Mouse (Mus musculus) forelimb bud, embryonic 11.5 days (tissue): ENCODE data around the gene Entpd7.
A peak's percentile ranks its signal among the peaks of the same experiment; 100 is the strongest.

Experiments used
- DNase-seq: peaks from one replicate; pipeline ENCODE4 v3.0.0-alpha.2; 2012; ENCODE audit warnings: low read depth, low spot score

The Entpd7 gene

DNA sequence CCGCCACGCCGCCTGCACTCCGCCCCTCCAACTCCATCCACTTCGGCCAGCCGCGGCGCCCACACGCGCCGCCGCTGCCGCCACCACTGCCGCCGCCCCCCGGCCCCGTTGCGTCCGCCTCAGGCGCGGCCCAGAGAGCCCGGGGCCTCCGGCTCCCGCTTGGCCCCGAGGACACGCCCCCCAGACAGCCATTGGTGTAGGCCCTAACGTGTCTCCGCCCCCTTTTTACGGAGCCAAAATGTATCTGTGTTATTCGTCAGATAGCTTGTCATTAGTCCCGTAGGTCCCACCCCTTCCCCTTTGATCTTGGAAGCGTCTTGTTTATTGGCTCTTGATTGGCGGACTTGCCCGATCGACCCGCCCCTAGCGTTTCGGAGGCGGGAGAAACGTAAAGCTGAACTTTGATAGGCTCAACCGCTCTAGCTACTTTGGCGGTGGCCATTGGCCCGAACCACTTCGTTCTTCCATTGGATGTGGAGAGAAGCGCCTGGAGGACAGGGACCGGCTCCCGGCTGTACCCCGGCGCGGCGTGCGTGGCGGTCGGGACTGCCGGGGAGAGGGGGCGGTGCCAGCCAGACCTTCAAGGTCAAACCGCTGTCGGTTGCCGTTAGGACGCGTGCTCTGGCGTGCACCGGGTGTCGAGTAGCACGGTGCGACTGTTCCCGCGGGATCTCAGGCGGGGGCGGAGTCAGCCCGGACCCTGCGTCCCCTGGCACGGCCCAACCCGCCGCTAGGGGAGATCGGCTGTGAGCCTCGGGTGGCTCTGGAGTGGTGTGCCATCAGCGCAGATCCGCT is 14.5 kb upstream of the Entpd7 start, which contains the start of gene Slc25a28:
Gene Slc25a28 (minus strand): TSS at position 152 of the 795 bp plus-strand sequence.
- peak; percentile 99 for DNase-seq

DNA sequence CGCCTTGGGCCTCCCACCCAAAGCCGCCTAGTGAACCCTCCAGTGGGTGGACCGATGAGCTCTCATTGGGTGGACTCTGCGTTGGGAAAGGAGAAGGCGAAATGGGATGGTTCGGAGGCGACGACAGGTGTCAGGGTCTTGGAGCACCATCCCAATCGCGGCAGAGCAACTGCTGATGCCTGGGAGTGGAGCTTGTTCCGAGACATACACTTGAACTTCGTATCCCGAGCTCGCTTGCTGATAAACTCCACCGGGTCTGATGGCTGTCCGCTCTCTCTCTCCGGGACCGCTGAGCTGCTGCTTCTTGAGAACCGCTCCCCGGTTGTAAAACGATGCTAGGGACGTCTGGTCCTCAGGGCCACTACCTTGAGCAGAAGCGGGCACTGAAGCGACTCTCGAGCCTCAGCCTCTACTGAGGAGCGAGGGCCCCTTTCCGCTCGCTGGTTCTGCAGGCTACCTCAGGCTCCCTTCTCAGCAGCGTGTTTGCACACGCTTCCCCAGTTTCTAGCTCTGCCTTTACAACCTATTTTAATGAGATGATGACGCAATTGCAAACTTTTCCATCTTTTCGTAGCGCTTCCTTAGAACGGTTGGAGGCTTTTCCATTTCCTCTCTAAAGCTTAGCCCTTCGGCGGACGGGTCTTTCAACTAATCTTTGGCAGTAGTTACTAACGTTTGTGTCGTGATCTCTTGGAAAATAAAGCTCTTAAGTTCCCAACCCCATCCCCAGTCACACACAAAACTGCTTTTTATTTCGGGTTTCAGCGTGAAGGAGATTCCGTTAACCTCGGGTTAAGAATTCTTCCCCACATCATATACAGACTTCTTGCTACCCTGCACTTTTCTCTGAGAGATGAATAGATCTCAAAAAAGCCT is 13.7 kb upstream of the Entpd7 start:
- DNase-seq = peak; percentile 49

DNA sequence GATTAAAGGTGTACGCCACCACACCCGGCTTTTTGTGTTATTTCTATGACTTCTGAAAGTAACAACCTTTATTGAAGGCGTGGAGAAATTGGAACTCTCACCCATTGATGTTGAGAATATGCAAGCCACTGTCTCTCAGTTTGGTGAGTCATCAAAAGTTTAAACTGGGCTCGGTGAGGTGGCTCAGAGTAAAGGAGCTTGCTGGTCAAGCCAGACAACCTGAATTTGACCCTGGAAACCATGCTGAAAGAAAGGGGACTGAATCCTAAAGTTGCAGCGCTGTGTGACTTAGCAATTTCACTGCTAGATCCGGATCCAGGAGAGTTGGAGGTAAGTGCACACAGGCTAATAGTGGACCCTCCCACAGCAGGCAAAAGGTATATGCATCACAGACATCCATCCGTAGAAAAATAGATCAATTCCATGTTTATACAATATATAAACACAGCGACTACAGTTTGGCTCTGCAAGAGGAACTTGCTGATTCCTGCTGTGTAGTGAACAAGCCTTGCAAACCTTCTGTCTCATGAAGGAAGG is 10.9 kb upstream of the Entpd7 start:
- no peak for DNase-seq

DNA sequence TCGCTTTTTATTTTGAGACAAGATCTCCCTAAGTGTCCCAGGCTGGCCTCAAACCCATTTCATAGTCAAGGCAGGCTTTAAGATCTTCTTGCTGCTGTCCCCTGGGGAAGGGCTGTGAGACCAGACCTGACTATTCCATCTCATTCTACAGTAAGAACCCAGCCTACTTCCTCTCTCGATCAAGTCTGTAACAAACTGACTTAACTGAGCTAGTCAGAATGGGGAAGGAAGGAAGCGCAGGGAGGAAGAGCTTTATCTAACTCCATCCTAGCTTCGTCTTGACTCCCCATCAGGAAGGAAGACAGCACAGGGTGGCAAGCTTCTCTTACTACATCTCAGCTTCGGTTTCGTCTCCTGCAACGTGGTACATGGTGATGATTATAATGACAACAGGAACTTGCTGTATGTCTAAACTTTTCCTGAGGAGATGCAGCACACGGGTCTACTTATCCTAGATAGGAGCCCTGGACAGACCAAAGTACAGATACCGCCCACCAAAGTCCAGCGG is 9.9 kb upstream of the Entpd7 start:
- no peak for DNase-seq

DNA sequence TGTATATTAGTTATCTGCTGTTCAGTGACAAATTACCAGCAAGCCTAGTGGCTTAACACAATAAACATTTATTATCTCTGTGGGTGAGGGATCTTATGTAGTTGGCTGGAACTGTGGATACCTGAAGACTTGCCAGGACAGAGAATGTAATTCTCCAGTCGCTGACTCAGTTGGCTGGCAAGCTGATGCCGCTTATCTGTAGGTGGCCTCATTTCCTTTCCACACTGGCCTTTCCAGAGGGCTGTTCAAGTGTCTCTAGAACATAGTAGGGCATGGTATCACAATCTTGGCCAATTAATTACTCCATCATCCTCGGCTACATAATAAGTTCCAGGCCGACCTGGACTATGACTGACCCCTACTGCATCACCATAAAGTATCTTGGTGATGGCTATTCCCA is 7.9 kb upstream of the Entpd7 start:
- DNase-seq = no peak

DNA sequence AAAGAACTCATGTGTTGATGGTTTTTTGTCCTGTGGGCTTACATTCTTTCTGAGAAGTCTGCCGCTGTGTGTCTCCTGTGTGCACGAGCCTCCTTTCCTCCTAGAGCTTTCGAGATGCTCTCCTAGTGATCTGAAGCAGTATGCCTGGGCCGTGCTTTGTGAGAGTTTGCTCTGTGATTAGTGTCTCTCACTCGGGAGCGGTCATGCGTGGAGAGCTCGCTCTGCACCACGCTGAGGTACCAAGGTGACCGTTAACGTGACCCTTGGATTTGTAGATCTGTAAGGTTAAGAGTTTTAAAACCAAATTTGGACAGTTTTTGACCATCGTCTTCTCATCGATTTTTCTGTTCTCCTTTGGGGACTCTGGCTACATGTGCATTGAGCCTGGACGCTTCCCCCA is 3.3 kb downstream of the Entpd7 start:
- DNase-seq = no peak

DNA sequence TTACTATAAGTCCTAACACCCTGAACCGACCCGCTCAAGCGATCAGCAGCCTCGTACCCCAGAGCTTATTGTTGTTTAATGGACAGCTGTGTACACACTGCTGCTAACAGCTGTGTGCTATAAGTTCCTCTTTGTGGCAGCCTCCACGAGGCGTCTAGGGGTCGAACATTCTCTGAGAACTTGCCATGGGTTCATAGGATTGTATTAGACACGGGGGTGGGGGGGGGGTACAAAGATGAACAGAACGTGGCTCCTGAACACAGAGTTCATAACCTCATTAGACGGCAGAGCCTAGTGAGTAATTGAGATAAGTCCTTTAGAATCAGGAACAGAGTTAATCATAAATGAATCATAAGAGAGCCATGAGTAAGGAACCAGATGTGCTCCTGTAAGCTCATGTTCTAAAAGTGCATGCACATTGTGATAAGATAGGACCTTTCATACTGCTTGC is 6.1 kb downstream of the Entpd7 start:
- DNase-seq = no peak

DNA sequence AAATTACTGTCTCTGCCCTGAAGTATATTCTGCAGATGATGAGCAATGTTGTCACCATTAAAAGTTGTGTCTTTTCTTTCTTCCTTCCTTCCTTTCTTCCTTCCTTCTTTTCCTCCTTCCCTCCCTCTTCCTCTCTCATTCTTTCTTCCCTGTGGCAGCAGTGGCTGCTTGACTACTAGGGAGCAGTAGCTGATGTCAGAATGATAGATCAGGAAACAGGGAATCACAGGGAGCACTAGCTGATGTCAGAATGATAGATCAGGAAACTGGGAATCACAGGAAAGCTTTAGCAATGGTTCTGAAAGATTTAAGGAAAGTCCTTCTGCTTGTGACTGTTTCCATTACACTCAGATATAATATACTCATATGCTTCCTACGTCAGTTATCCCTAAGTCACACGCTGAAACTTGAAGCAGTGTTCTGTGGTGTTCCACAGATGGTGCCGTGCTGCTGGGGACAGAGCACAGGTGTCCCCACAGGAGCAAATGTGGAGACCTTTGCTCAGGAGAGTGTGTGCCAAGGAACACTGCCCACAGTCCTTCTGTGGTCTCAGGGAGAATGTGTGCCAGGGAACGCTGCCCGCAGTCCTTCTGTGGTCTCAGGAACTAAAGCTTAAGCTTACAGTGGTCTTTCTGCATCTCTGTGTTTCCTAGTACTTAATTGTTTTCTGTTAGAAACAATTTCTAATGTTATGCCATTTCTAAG is 8.3 kb downstream of the Entpd7 start:
- no peak for DNase-seq

DNA sequence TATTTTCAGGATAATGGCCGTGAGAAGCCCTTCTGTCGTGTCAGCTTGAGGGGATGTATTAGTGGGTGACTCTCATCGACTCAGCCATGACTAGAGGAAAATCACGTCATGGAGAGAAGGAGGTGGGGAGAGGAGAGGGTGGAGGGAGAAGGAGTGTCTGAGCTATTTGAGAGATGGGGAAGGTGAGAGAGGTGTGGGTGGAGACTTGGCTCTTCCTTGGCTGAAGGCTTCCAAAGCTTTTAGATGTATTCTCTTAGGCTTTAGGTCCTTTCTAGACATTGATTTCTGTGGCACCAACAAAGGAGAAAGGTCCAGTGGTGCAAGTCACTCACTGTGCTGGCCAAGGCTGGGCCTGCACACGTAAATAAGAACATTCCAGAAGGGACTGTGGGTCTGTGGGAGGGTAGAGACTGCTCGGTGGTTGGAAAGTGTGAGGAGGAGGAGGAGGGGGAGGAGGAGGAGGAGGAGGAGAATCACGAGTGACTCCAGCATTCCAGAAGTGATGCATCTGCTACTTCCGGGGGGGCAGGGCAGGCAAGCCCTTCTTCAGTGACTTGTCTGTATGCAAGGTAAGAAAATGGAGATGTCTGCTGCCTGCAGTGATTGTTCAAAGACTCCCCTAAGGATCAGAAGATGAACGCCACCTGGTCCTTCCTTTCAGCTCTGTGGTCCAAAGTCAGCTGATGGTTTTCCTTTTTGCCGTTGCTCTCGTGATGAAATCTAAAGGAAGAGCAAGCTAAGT is 9.7 kb downstream of the Entpd7 start:
- DNase-seq = no peak

DNA sequence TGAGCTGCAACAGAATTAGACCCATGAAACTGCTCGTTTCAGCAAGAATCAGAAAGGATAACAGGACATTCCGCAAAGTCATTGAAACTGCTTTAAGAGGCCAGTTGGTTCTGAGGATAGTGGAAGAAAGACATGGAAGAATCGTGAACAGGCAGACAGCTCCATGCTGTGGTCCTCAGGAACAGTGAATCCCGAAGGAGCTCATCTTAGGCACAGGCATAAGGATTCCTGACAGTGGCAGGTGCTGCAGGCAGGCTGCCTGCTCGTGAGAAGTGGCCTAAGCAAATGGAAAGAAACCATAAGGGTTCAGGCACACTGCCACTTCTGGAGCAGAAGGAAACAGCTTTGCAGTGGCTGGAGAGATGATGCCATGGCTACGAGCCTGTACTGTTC is 10.3 kb downstream of the Entpd7 start:
- DNase-seq = no peak

DNA sequence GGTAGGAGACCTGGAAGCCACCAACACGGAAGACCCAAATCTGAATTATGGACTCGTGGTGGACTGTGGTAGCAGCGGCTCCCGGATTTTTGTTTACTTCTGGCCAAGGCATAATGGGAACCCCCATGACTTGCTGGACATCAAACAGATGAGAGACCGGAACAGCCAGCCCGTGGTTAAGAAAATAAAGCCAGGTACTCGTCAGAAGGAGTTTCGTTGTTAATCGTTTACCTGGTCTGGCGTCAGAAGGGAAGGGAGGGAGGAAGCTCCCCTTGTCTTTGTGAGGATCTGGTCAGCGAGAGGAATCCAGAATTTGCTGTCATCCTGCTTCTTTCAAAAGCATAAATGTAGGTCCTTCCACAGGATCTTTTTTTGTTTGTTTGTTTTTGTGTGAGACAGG is 14.7 kb downstream of the Entpd7 start:
- no peak for DNase-seq

DNA sequence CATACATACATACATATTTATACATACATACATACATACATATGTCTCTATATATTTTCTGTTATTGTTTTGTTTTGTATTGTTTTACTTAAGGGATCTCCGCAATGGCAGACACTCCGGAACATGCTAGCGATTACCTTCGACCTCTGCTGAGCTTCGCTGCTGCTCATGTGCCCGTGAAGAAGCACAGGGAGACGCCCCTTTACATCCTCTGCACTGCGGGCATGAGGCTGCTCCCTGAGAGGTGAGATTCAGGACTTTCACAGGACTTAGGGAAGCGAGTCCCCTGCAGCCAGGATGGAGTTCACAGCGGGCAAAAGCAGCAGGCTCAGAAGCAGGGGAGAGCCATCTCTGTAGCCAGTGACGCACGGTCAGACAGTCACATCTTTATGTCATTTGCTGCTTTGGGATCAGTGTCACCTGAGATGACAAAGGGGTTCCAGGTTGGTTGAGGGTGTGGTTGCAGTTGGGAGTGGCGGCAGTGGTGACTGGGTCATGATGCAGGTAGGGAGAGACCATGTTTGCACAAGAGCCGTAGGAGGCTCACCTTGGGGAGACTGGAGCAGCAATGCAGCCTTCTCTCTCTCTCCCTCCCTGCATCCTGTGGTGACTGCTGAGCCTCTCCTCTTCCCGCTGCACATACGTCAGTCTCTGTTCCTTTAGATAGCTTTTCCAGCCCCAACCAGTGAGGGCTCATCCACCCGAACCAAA is 15.5 kb downstream of the Entpd7 start:
- DNase-seq = no peak

DNA sequence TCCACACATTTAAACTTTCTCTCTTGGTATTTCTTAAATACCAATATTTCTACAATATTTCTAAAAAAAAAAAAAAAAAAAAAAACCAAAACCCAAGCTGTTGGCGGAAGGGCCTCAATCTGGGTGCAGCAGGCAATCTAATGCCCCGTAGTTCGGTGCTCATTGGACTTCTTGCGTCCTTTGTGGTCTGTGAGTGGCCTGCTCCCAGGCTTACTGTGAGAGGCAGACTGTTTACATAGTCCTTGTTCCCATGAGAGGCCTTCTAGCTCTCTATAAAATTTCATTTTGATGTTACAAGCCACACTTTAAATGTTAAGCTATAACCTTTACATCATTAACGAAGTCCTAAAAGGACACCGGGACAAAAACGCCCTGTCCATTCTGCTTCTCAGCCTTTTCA is 18.7 kb downstream of the Entpd7 start:
- no peak for DNase-seq

DNA sequence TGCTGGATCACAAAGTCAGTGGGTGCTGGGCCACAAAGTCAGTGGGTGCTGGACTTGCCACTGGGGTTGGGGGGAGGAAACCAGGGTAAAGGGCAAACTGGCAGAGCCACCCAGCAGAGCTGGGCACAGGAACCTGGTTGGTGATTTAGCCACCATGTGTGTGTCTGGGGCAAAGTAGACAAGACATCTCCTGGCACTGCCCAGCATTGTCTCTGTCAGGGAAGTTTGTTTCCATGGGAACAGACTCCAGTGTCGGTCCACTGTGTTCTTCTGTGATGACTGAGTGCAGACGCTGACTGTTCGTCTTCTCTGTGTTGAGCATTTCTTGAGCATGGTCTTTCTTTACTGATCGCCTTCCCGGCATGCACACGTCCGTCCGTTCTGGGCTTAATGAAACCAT is 19.8 kb downstream of the Entpd7 start:
- no peak for DNase-seq

DNA sequence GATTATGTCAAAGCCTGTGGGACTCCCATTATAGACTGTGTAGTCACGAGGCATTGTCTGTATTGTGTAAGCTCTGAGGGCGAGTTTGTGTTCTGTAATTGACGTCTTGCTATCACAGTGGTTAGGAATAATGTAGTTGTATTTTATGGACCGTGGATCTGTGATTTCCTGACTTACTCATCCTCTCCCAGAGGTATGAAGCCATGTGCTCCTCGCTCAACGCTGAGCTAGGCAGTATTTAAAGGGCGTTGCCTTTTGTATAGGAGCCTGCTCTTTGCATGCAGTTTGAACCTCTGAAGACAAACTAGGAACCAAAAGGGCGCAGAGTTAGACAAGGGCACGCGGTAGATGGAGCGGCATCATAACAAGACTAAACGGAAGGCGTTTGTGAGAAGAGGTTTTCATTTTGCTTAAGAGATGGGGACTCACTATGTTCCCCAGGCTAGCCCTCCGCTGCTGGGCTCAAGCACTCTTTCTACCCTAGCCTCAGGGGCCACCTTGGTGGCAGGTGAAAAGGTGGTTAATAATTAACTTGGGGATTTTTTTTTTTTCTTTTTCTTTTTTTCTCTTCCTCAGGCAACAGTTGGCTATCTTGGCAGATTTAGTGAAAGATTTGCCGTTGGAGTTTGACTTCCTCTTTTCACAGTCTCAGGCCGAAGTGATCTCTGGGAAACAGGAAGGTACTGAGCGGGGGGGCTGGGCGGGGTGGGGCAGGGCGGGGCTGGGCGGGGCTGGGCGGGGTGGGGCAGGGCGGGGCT is 21.9 kb downstream of the Entpd7 start:
- DNase-seq = no peak

DNA sequence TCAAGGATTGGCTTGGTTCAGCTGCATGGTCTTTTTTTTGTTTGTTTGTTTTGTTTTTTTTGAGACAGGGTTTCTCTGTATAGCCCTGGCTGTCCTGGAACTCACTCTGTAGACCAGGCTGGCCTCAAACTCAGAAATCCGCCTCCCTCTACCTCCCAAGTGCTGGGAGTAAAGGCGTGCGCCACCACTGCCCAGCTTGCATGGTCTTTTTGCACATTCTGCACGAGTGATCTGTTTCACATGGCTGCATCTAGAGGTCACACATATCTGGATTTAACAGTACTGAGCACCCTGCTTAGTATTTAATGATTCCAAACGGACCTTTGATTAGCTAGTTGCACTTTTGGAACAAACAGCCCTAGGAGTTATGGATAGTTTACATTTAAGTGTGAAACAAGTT is 22.5 kb downstream of the Entpd7 start:
- DNase-seq = no peak

DNA sequence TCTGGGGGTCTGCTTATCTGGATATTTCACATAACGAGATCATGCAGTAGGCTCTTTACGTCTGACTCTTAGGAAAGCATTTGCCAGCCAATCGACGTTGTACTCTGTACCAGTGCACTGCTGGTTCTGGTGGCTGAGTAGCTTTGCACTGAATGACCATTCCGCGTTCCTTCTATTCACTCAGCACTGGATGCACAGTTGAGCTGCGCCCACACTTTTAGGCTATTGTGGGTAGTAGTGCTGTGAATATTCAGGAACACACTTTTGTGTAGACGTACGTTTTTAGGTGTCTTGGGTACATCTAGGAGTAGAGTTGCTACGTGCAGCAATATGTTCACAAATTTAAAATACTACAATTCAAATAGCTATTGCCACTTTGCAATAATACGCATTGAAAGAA is 30.6 kb downstream of the Entpd7 start:
- DNase-seq = no peak

DNA sequence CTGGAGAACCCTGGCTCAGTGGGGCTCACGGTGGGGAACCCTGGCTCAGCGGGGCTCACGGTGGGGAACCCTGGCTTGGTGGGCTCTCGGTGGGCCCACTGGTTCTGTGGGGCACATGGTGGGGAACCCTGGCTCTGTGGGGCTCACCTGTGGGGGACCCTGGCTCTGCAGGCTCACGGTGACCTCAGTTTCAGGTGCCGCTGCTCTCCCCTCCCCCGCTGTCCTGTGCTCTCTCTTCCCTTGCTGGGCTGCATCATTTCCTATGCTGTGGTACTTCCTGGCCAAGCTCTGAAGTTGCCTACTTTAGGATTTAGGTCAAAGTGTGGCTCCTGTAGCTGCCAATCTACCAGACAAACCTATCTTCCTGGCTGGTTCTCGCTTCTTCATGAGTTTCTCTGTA is 33.4 kb downstream of the Entpd7 start:
- no peak for DNase-seq

DNA sequence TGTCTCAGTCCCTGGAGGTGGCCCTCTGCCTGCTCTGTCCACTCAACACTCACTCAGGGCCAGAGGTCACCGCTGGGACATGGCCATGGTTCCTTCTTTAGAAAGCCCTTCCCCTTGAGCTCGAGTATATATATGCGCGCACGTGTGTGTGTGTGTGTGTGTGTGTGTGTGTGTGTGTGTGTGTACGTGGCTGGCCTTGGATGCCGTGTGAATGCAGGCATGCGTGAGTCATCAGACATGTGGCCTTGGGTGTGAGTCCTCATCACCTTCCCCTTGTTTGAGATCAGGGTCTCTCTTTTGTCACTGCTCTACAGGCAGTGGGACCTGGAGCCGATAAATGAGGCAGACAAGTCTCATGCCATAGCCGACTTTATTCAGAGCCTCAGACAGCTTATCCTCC is 34.0 kb downstream of the Entpd7 start:
- no peak for DNase-seq

DNA sequence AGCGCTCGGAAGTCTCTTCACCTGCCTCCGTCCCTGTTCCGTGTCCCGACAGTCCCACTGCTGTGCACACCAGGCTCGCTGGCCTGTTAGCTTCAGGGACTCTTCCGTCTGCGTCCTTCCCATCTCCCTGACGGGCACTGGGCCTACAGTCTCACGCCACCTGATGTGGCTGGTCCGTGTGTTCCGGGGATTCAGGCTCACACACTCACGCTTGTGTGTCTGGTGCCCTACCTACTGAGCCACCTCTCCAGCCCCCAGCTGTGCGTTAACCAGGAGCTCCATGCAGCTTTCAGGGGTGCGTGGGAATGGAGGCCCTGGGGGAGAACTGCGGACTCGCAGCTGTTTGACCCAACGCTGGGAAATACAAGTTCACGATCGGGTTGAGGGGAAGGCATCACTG is 34.7 kb downstream of the Entpd7 start:
- DNase-seq = no peak
